8 mouse cellular contexts compared by ENCODE assay signal in genomic region chr10:125725077-125725680, GRCm38 (mm10).
DNase-seq lines count a peak whose midpoint lies in the region; ATAC-seq and TF ChIP-seq lines count a peak whose summit lies in the region.

No protein-coding gene starts in this region.

- no peak overlapping the region for H3K4me3 ChIP-seq in cerebellum, adult 2 months (replicated peaks; ENCODE audit: insufficient read depth, low read depth, low read length)
- H3K4me3 ChIP-seq in hindbrain, embryonic 13.5 days, result no peak overlapping the region
- H3K4me3 ChIP-seq in lung, embryonic 16.5 days (ENCODE audit: low read length), result no peak overlapping the region

- H3K4me2 ChIP-seq in hindbrain, embryonic 13.5 days, result no peak overlapping the region
- H3K4me2 ChIP-seq in lung, embryonic 16.5 days (ENCODE audit: low read depth, low read length), result peak overlapping the region; percentile 26; the same call in 1 of the 2 replicates

- H3K27me3 ChIP-seq in Patski, result no peaks in the 10 kb centered on the region
- H3K27me3 ChIP-seq in cerebellum, adult 2 months (ENCODE audit: control insufficient read depth, insufficient read depth, low read length), result no peaks in the 10 kb centered on the region
- H3K27me3 ChIP-seq in hindbrain, embryonic 13.5 days, result no peaks in the 10 kb centered on the region
- no peaks in the 10 kb centered on the region for H3K27me3 ChIP-seq in lung, embryonic 16.5 days (ENCODE audit: control insufficient read depth, insufficient read depth, low read depth, low read length)

- CTCF ChIA-PET in Patski (lab: Charles Lee), result no interaction called here

- 34% methylated on average over 18 of the region's 18 CpGs for WGBS in cerebellum, adult 2 months
- 31% methylated on average over 18 of the region's 18 CpGs for WGBS in hindbrain, embryonic 13.5 days
- 23% methylated on average over 18 of the region's 18 CpGs for whole genome bisulfite sequencing in lung, embryonic 16.5 days

- TF ChIP-seq CTCF in Patski (IDR thresholded peaks at IDR 0.05), result peak; percentile 83
- TF ChIP-seq CTCF in cerebellum, adult 2 months (IDR thresholded peaks at IDR 0.05; ENCODE audit: borderline replicate concordance, insufficient read depth, low read depth, low read length), result peak; percentile 61; the same call in 1 of the 2 replicates

- no peaks in the 10 kb centered on the region for H3K36me3 ChIP-seq in hindbrain, embryonic 13.5 days
- H3K36me3 ChIP-seq in lung, embryonic 16.5 days (ENCODE audit: control insufficient read depth, insufficient read depth, low read length), result no peaks in the 10 kb centered on the region

- no peak for TF ChIP-seq POLR2A in cerebellum, adult 2 months (IDR thresholded peaks at IDR 0.05; ENCODE audit: borderline replicate concordance, insufficient read depth, low read length)

- ATAC-seq in Patski, result peak; percentile 87
- 0 out of 2 replicates have a peak, but pooled peaks have one; percentile 73 for ATAC-seq in hindbrain, embryonic 13.5 days (ENCODE audit: low FRiP score)
- ATAC-seq in lung, embryonic 16.5 days (ENCODE audit: low read depth), result peak; percentile 95

- H3K27ac ChIP-seq in cerebellum, adult 2 months (ENCODE audit: insufficient read depth, low read length), result no peak overlapping the region
- no peak overlapping the region for H3K27ac ChIP-seq in hindbrain, embryonic 13.5 days
- no peak overlapping the region for H3K27ac ChIP-seq in lung, embryonic 16.5 days (ENCODE audit: low read length)

- no peaks in the 10 kb centered on the region for H3K4me1 ChIP-seq in cerebellum, adult 2 months (ENCODE audit: control insufficient read depth, insufficient read depth, low read length)
- H3K4me1 ChIP-seq in hindbrain, embryonic 13.5 days (replicated peaks), result peaks cover 4% of the 10 kb centered on the region; the same call in 1 of the 2 replicates
- peaks cover 8% of the 10 kb centered on the region; the same call in 1 of the 2 replicates for H3K4me1 ChIP-seq in lung, embryonic 16.5 days (replicated peaks; ENCODE audit: control insufficient read depth, insufficient read depth, low read length)

- in situ Hi-C loops in Patski (cut with MboI; ENCODE audit: low pct_unique_long_range_greater_than_20kb), result loop anchor here (5.0 to 25.0 kb wide), 3 partner anchors 262 to 1137 kb away; no protein-coding TSS in a partner anchor

- no peak overlapping the region for H3K9ac ChIP-seq in hindbrain, embryonic 13.5 days
- no peak overlapping the region for H3K9ac ChIP-seq in lung, embryonic 16.5 days (ENCODE audit: low read length)

- no peaks in the 10 kb centered on the region for H3K9me3 ChIP-seq in hindbrain, embryonic 13.5 days
- no peaks in the 10 kb centered on the region for H3K9me3 ChIP-seq in lung, embryonic 16.5 days (ENCODE audit: control insufficient read depth, low read length)

- DNase-seq in Patski (ENCODE audit: low read depth, low spot score), result peak; percentile 10
- peak; percentile 18 to 23 for DNase-seq in cerebellum, adult 2 months
- DNase-seq in frontal cortex, postnatal 10 days (ENCODE audit: low spot score in 2 of 2), result peak; percentile 29 to 55
- peak; percentile 51 to 63 for DNase-seq in layer of hippocampus, postnatal 10 days (ENCODE audit: low spot score in 2 of 2)
- DNase-seq in ovary, postnatal 14 days (ENCODE audit: low spot score), result peak; percentile 37
- no peak for DNase-seq in c-Kit-positive CD71-positive TER-119-positive erythroid progenitor cells, embryonic 14.5 days (ENCODE audit: low spot score)

- POLR2A ChIA-PET in Patski (lab: Charles Lee), result no interaction called here
